Mouse (Mus musculus): ENCODE data around the gene Sat2.

- TF ChIP-seq CTCF (conservative IDR thresholded peaks at IDR 0.05; ENCODE audit: low read length): no peak
- no peak for TF ChIP-seq POU5F1 (IDR thresholded peaks at IDR 0.05; ENCODE audit: borderline replicate concordance, low read length)
These were observed 16.8 kb upstream of the Sat2 start for GRCm38 (mm10) chr11:69604795-69605664.

All from E14TG2a.4 (cell line).